Mouse (Mus musculus) heart, postnatal 36 days (tissue): ENCODE results near the gene Ccdc57. TPM values are rescaled to one million over a fixed set of nuclear protein-coding genes. Genes with fewer than 3 reads are reported as not detected.
A peak's percentile ranks its signal among the peaks of the same experiment; 100 is the strongest.

Experiments
- DNase-seq, 2 experiments: peaks; one replicate each; pipeline ENCODE4 v3.0.0; 2021 to 2022
- intact Hi-C: fragments of 180-260 bp; cut with DNase I; formaldehyde crosslinking; loops from one replicate; pipeline ENCODE4 v1.15.1; 2025
- total RNA-seq, 2 experiments: library from RNA; stranded (reverse); gene quantifications; 2 replicates each; pipeline ENCODE4 v1.2.3; 2021

Gene Ccdc57
- total RNA-seq, 2 experiments from 2014 or later: 0.79 to 1.6 TPM

DNA sequence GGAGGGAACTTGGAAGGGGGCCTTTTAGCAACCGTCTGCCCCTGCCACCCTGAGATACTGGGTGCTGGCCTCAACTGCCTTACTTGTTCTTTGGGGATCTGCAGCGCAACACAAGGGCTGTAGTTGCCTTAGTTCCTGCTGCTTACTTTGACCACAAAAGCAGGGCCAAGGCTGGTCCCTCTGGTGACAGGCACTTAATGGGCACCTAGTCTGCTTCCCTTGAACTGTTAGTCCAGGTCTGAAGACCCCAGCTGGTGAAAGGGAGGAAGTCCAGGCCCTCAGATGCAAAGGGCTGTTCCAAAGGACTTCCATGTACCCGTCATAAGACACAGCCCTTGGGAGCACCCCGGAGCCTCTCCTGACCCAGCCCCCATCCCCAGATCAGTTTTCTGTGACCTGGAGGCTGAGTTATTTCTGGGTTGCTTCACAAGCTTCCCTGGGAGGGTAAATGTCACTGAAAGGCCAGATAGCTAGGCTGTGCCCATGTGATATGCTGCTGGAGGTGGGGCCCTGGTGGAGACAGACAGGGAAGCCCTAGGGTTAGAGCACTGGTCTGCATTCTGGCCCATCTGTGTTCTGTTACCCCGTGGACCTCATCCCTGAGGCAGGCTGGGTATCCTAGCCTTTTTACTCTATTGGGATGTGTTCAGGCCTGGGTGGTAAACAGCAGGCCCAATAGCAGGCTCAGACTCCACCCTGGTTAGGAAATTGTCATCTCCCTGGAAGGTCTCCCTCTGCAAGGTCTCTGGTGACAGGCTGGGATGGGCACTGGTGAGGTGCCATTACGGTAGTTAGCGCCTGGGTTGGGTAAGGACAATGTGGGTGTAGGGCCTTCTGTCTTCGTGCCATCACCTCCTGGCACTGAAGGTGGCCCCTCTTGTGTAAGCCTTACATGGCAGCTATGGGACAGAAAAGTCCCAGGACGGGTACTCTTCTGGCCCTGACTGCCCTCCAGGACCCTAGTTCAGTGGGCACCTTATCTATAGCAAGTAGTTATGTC lies 19.4 kb upstream of the Ccdc57 start:
- no peak for DNase-seq
- intact Hi-C loops: loop anchor here (5.0 kb wide), 1 partner anchor 35 kb away; no protein-coding TSS in a partner anchor

DNA sequence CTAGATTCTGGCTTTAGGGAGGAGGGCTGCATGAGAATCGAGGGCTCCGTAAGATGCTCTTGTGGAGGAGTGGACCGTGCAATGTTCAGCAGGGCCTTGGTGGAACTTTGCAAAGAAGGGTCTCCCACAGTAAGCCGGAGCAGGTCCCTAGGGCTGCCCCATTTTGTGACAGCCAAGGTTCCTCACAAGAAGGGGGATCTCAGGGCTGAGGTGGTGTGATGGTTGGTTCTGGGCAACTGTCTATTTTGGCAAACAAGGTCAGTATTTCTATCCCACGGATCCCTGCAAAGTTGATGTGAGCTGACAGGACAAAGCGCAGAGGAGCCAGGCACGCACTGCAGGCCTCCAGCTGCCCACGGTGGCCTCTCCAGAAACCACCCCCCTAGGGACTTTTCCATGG lies 18.6 kb upstream of the Ccdc57 start:
- intact Hi-C loops: loop anchor here (5.0 kb wide), 1 partner anchor 36 kb away; no protein-coding TSS in a partner anchor
- DNase-seq: no peak

DNA sequence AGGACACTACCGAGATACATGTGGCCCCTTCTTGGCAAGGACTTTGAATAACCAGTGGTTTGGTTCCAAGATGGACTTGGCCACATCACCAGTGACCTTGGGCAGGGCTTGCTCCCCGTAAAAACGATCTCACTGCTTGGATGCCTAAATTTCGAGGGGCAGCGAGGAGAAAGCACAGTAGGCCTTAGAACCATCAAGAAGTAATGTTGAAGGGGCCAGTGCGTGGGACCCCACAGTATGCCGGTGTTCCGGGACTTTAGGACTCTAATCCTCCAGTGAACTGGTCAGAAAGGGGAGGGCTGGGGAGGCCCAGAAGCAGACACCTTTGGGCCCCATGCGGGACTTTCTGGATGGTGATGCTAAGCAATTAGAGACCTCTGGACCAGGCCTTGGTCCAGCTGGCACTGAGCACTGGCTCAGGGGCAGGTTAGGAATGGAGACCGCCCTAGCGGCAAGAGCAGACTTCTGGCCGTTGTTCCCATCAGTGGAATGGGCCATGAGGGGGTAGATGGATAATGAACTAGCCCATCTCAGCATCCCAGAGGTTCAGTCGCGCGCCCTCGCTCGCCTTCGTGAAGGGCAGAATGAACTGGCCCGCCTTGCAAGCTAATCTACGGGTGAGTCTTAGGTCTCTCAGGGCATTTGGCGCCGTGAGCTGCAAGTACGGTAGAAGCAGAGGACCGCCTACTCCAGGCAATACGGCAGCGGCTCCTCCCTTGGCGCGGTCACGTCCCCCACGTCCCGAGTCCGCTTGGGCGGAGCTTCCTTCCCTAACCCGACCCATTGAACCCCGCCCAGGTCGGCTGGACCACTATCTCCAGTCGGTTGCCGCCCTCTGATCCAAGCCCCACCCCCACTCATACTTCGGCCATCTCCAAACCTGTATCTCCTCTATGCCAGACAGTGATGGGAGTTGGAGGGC lies 17.9 kb upstream of the Ccdc57 start:
- intact Hi-C loops: loop anchor here (5.0 kb wide), 1 partner anchor 37 kb away; no protein-coding TSS in a partner anchor
- peak; percentile 85 for DNase-seq

DNA sequence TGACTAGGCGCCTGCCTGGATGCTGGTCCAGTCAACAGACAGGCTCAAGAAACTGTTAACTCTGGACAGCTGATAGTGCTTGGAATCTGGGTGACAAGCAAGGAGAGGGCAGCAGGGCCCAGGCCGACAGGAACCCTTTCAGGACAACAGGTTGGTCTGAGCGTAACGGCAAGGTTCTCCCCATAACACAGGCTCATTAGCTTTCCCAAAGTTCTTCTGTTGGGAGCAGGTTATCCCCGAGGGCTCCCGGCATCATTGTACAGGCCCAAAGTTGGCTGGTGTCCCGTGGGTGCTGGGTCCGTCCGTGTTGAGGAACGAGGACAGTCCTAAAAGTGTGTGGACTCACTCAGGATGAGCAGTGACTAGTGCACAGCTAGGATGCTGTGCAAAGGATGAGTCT lies 17.2 kb upstream of the Ccdc57 start:
- no peak for DNase-seq
- intact Hi-C loops: loop anchor here (5.0 kb wide), 1 partner anchor 37 kb away; no protein-coding TSS in a partner anchor

DNA sequence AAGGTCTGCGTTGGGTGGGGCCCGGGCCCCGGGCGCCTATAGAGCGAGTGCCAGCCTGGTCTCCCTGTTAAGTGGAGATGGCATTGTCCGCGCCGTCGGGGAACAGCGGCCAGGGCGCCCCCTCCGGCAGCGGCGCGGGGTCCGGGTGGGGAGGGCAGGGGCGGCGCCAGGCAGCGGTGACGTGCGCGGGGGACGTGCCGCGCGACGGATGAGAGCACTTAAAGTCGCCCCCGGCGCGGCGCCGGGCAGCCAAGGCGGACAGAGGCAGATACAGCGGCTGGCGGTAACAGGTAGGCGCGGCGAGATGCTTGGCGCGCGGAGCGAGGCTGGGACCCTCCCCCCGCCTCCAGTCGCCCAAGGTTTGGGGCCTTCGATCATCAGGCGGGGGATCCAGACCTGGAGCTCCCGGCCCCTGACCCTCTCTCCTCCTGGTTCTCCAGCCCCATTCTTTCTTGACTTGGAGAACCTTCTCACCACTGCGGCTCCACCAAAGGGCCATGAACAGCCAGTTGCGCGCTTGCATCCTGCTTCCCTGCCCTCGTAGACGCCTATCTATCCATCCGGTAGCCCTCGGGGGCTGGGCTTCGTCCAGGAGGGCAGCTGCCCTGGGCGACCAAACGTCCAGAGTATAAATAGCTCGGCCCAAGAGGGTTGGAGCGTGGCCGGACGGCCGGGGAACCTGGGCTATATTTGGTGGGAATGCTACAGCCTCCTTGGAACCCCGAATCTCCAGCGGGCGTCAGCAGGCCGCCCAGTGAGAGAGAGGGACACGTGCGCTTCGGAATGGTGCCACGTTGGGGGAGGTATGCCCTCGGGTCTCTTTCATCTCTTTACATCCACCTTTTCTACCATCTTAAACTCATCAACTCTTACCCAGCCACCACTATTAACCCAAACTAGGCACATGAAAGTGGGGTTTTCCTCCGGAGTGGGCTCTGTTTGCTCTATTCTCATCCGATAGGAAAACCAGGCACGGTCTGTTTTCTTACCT lies 16.5 kb upstream of the Ccdc57 start:
- intact Hi-C loops: no loop called here
- DNase-seq: peak; percentile 51 to 54

DNA sequence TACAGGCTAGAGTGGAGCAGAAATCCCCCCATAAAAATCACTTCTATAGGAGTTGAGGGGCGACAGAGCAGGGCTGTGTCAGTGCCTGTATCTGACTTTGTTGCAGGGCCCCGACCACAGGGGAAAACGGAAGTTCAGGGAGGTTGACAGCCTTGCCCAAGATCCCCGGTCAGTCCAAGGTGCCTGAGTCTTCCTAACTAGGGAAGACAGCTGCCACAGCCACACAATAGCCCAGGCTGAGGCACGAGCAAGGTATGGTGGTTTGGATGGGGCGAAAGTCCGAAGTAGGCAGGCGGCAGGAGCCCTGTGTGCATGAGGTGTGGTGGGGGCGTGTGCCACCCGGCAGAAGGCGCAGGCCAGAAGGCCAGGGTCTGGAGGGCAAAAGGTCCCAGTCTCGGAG lies 15.7 kb upstream of the Ccdc57 start, which contains the start of gene Slc16a3:
TSS of gene Slc16a3 (plus strand) at position 153 of the 400 bp plus-strand sequence.
- intact Hi-C loops: no loop called here
- no peak for DNase-seq

DNA sequence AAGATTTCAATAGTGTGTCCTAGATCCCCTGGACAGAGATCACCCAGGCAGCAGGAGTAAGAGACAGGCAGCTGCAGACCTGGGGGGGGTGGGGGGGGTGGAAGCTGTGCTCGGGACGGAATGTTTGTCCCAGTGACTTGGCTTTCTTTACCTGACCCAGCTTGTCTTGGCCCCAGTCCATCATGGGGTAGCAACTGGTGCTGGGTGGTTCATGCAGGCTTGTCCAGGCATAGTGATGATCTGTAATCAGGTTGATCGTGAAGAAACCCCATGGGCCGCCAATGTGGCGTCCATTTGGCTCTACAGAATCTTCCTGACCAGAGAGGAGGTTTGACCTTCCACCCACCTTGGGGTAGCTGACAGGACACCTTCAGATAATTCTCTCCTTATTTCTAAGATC lies 13.3 kb upstream of the Ccdc57 start:
- intact Hi-C loops: no loop called here
- DNase-seq: no peak

DNA sequence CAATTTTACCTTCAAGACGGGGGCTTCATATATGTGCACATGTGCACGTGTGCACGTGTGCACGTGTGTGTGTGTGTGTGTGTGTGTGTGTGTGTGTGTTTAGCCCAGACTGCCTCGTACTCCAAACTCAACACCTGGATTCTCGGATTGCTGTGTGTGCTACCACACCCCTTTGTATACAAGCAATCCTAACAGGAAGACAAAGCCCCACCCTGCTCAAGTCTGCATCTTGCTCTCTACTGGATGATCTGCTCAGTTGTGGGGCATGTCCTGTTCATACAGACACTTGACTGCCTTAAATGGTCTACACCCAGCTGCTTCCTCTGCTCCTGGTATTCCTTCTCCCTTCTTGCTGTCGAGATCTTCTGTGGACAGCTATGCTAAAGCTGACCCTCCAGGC lies 12.6 kb upstream of the Ccdc57 start:
- DNase-seq: no peak
- intact Hi-C loops: no loop called here

DNA sequence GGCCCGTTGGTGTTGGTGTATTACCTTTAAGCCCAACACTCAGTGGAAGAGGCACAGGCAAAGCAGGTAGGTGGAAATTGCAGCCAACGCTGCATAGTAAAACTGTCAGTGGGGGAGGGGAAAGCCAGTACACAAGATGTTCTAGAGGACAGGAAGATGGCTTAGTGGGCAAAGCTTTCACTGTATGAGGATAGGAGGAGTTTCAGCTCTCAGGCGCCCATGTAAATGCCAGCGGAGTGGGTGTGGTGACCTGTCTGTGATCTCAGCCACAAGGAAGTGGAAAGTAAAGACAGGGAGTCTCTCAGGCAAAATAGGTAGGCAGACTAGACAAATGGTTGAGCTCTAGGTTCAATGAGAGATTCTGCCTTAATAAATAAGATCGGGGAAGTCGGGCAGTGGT lies 8.3 kb upstream of the Ccdc57 start:
- DNase-seq: no peak
- intact Hi-C loops: no loop called here

DNA sequence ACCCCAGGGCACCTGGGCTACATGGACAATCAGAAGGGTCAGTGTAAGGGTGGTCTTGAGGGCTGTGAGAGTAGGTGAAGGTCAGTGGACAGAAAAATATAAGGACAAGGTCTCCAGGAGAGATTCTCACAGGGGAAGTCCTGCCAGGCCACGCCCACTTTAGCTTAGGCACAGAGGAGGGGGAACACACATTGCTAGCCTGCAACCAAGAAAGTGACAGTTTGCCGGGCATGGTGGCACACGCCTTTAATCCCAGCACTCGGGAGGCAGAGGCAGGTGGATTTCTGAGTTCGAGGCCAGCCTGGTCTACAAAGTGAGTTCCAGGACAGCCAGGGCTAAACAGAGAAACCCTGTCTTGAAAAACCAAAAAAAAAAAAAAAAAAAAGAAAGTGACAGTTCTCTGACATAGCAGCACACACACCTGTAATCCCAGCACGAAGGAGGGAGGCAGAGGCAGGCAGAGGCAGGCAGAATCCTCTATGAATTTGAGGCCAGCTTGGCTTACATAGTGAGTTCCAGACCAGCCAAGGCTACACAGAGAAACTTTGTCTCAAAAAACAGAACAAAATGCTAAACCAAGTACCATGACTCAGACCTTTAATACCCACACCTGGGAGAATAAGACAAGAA lies 7.2 kb upstream of the Ccdc57 start:
- DNase-seq: no peak
- intact Hi-C loops: no loop called here

DNA sequence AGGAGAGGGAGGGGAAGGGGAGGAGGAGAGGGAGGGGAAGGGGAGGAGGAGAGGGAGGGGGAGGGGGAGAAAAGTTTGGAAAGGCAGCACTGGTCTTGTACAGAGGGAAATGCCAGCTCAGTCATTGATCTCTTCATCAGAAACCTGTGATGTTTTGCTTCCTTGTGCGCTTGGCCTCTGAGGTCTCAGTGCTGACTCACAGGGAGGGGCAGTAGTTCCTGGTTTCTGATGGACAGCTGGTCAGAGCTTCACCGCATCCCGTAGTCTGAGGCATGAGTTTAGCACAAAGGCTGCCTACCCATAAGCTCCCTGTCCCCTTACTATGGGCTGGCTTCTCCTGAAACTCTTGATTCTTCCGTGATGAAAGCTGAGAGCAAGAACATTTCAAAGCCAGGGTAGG lies 6.1 kb upstream of the Ccdc57 start:
- no peak for DNase-seq
- intact Hi-C loops: no loop called here

DNA sequence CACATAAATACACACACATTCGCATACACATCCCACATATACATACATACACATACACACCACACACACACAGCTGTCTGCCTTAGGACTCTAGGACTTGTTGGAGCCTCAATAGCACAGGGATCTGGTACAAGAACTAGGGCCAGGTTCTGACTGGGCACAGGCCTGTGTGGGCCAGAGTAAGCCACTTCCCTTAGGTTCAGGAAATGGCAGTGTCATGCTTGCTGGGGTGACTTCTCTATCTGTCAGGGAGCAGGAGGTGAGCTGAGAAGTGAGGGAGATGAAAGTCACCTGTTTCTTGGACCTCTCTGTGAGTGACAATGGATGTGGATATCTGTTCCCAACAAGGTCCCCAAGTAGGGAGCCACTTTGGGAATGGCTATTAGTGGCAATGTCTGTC lies 5.3 kb upstream of the Ccdc57 start:
- intact Hi-C loops: no loop called here
- DNase-seq: no peak

DNA sequence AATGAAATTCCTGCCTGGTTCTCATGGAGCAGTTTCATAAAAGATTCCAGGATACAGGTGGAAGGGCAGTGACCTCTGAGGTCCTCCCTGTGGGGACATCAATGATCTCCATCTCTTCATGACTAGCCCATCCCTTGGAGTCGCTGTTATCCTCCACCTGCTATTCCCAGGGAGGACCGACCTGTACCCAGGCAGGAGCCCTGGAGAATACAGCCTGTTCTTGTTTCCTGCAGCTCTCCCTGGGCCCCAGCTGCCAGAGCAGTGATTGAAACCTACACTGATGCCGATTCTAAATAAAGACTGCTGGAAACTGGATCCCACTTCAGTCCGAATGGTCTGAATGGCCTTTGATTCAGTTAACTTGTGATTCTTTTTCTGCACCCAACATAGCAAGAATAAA lies 1.2 kb downstream of the Ccdc57 start:
- intact Hi-C loops: no loop called here
- no peak for DNase-seq

DNA sequence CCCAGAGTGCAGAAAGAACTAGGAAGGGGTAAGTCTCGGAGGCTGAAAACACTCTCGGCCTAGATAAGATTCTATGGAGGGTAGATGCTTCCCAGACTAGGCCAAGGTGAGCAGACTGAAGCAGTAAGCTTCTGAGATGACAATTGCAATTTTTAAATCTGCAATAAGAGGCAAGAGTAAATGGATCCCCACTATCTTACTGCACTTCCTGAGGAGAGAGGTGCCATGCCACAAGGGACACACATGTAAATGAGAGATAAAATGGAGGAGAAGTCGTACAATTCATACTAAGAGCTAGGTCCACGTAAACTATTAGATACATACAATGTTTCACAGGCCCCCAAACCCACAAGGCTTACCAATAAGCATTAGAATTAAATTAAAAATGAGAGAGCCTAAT lies 4.2 kb downstream of the Ccdc57 start:
- intact Hi-C loops: no loop called here

DNA sequence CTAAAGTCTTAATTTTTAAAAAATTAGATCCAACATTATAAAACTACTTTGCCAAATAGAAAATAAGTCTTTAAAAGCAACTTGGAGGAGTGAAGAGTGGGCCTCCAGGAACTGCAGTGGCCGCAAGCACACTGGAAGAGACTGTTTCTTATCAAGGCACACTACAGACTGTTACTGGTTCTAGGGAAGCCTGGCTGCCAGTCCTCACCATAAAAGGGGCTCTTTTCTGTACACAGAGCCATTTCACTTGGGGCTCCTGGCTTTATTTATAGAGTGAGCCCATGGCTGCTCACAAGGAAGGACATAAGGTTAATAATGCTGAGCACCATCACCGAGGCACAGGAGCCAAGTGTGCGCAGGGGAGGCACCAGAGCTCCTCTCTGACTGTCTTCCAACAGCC lies 10.1 kb downstream of the Ccdc57 start:
- intact Hi-C loops: no loop called here
- no peak for DNase-seq

More for the DNA sequence above, 4.2 kb downstream of the Ccdc57 start:
- no peak for DNase-seq

DNA sequence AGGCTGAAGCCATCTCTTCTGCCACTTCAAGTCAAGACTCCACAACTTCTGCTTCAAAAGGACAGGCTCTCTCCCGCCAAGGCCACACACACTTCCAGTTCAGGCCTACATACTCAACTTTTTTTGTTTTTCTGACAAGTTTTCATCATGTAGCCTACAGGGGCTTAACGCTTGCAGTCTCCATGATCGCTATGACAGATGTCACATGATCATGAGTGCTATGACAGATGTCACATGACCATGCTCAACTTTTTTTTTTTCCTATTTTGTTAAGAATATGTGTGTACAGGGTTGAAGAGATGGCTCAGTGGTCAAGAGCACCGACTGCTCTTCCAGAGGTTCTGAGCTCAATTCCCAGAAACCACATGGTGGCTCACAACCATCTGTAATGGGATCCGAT lies 14.9 kb downstream of the Ccdc57 start:
- DNase-seq: no peak
- intact Hi-C loops: no loop called here

DNA sequence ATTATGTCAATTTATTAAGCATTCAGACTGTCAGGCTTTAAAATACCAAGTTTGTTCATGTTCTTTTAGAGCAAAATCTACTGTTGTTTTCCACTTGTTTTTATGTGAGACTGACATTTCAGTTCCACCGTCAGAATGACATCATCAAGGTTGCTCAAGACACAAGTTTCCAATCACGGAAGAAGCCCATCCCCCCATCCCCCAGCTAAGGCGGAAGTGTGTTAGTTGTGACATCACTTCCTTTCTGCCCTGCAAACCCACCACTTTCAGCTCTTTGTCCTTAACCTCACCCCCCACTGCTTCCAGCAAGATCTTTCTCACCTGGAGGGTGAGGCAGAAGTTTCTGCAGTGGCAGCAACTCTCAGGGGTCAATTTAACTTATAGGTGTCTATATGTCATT lies 16.2 kb downstream of the Ccdc57 start:
- intact Hi-C loops: no loop called here
- DNase-seq: no peak

DNA sequence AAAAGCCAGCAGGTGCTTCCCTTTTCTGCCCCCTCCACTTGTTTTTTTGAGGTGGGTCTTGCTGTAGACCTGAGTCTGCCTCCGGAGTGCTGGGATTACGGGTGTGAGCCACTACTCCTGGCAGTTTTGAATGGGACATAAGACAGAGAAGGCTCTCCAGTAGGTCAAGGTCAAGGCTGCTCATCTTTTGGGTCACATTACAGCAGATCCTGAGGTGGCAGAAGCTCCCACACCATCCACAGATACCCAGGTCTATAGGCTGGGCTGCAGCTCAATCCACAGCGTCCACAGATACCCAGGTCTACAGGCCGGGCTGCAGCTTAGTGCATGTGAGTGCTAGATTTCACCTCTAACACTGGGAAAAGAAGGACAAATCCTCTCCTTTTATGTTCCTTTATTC lies 18.9 kb downstream of the Ccdc57 start:
- intact Hi-C loops: no loop called here
- no peak for DNase-seq

DNA sequence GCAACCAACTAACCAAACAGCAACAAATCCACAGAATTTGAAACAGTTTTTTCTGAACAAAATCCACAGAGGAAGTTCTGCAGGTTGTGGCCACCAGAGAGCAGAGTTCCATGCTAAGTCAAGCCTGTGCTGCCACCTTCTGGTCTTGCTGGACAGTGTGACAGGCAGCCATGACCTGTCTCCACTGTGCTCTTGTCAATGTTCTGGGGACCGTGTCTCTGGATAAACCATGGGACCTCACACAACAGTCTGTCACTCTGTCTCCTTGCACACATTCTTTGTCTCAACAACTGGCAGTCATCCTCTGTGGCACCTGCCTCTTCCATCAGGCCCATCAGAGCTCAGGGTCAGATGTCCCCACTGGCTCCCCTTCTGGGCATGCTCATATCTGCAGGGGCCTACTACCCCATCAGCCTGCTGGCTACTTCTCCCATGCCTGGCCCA lies 27.2 kb downstream of the Ccdc57 start:
- intact Hi-C loops: loop anchor here (1.0 to 5.0 kb wide), 2 partner anchors 136 to 183 kb away; partner anchors contain the start of gene Rac3

More for the DNA sequence above, 27.2 kb downstream of the Ccdc57 start:
- DNase-seq: peak; percentile 74 to 75
